Mouse (Mus musculus) hindbrain, embryonic 14.5 days (tissue): ENCODE results near the gene Clybl. TPM values are rescaled to one million over a fixed set of nuclear protein-coding genes. Genes with fewer than 3 reads are reported as not detected.

ENCODE experiments used
- ATAC-seq: fragments of 200-750 bp; cut with Nextera tagmentation; 2 replicates; pipeline ENCODE4 v1.8.0; 2017; ENCODE audit warnings: moderate number of reproducible peaks, mild to moderate bottlenecking, moderate TSS enrichment, moderate library complexity; ENCODE audit not compliant: low FRiP score
- DNase-seq: peaks from one replicate; pipeline ENCODE4 v3.0.0-alpha.2; 2015; ENCODE audit warnings: low spot score
- H3K27ac ChIP-seq: fragments of 300-500 bp; sonication (generic); 2 replicates; pipeline ENCODE4 v1.5.1; 2014; ENCODE audit warnings: mild to moderate bottlenecking, moderate library complexity
- H3K27me3 ChIP-seq: fragments of 300-500 bp; sonication (generic); 2 replicates; pipeline ENCODE4 v1.6.1; 2014; ENCODE audit warnings: mild to moderate bottlenecking, low read length, mixed read lengths; ENCODE audit not compliant: control insufficient read depth, insufficient read depth
- H3K36me3 ChIP-seq: fragments of 300-500 bp; sonication (generic); replicated peaks from 2 replicates; pipeline ENCODE4 v1.6.1; 2014; ENCODE audit not compliant: control insufficient read depth, insufficient read depth
- H3K4me1 ChIP-seq: fragments of 300-500 bp; sonication (generic); replicated peaks from 2 replicates; pipeline ENCODE4 v1.6.1; 2014; ENCODE audit warnings: antibody characterized with exemption, low read length, mixed read lengths; ENCODE audit not compliant: control insufficient read depth, insufficient read depth
- H3K4me2 ChIP-seq: fragments of 300-500 bp; sonication (generic); replicated peaks from 2 replicates; pipeline ENCODE4 v1.6.1; 2014; ENCODE audit warnings: mild to moderate bottlenecking, moderate library complexity
- H3K4me3 ChIP-seq: fragments of 300-500 bp; sonication (generic); replicated peaks from 2 replicates; pipeline ENCODE4 v1.5.1; 2014; ENCODE audit warnings: mild to moderate bottlenecking, low read length
- H3K9ac ChIP-seq: fragments of 300-500 bp; sonication (generic); 2 replicates; pipeline ENCODE4 v1.6.1; 2014
- H3K9me3 ChIP-seq: fragments of 300-500 bp; sonication (generic); 2 replicates; pipeline ENCODE4 v1.6.1; 2016; ENCODE audit warnings: low read length; ENCODE audit not compliant: control insufficient read depth
- WGBS: fragments of 180-500 bp; shearing (Covaris S2); extraction: QIAGEN DNeasy Blood & Tissue Kit; methylation state at CpG from one replicate; pipeline ENCODE4 v1.1.7; 2014; 5-methylcytosine and 5-hydroxymethylcytosine counted together
- polyA plus RNA-seq: library from polyadenylated mRNA; unstranded; fragments of >200 nt; fragmentation: Nextera tagmentation; extraction: Ambion mirVana; gene quantifications from 2 replicates; pipeline ENCODE4 v1.2.1, GENCODE M21; 2014

The Clybl gene
- 13.1 and 16.3 TPM in 2 replicates for polyA plus RNA-seq

- Histone ChIP-seq H3K36me3 (no peaks in the 10 kb centered on the region), H3K4me1 (no peaks in the 10 kb centered on the region), H3K27ac (no peak within 1 kb of the TSS), H3K9me3 (no peaks in the 10 kb centered on the region), H3K4me3 (peak within 1 kb of the TSS; percentile 50), H3K4me2 (peak within 1 kb of the TSS; percentile 60), H3K9ac (peak within 1 kb of the TSS; percentile 60), H3K27me3 (no peaks in the 10 kb centered on the region)
- WGBS = 3% methylated on average over 44 of the region's 45 CpGs
- peak; percentile 84 for DNase-seq
- peak; percentile 96 for ATAC-seq
These were observed at the start of gene Clybl for GRCm38 (mm10) chr14:122181078-122181814. Gene Clybl (plus strand): TSS chr14:122181704.

GRCm38 (mm10) chr14:122136368-122136928, 45.1 kb upstream of the Clybl start:
- no peak overlapping the region for H3K9ac ChIP-seq
- H3K27ac ChIP-seq = no peak overlapping the region
- H3K36me3 ChIP-seq = peaks cover 47% of the 10 kb centered on the region
- no peaks in the 10 kb centered on the region for H3K4me1 ChIP-seq
- no peak overlapping the region for H3K4me3 ChIP-seq
- H3K4me2 ChIP-seq = no peak overlapping the region
- WGBS = 87% methylated on average over 3 of the region's 3 CpGs
- H3K9me3 ChIP-seq = no peaks in the 10 kb centered on the region
- ATAC-seq (no peak), DNase-seq (no peak)
- no peaks in the 10 kb centered on the region for H3K27me3 ChIP-seq

- ATAC-seq = no peak
- H3K36me3 ChIP-seq = peaks cover 52% of the 10 kb centered on the region
- no peaks in the 10 kb centered on the region for H3K4me1 ChIP-seq
- H3K27me3 ChIP-seq = no peaks in the 10 kb centered on the region
- H3K9me3 ChIP-seq = no peaks in the 10 kb centered on the region
- WGBS = 92% methylated on average over 7 of the region's 7 CpGs
- H3K4me2 ChIP-seq = no peak overlapping the region
- no peak overlapping the region for H3K27ac ChIP-seq
- H3K9ac ChIP-seq = no peak overlapping the region
- no peak for DNase-seq
- no peak overlapping the region for H3K4me3 ChIP-seq
These were observed 44.3 kb upstream of the Clybl start for GRCm38 (mm10) chr14:122137234-122137633.

GRCm38 (mm10) chr14:122140126-122140525, 41.4 kb upstream of the Clybl start:
- DNase-seq = no peak
- no peak overlapping the region for H3K9ac ChIP-seq
- no peaks in the 10 kb centered on the region for H3K4me1 ChIP-seq
- H3K36me3 ChIP-seq = peaks cover 70% of the 10 kb centered on the region
- H3K9me3 ChIP-seq = no peaks in the 10 kb centered on the region
- no peak overlapping the region for H3K27ac ChIP-seq
- no peak overlapping the region for H3K4me2 ChIP-seq
- H3K27me3 ChIP-seq = no peaks in the 10 kb centered on the region
- no peak for ATAC-seq
- H3K4me3 ChIP-seq = no peak overlapping the region
- 41% methylated on average over 1 of the region's 1 CpGs for WGBS

GRCm38 (mm10) chr14:122143585-122144269, 37.8 kb upstream of the Clybl start:
- H3K9me3 ChIP-seq = no peaks in the 10 kb centered on the region
- ATAC-seq = no peak
- H3K27me3 ChIP-seq = no peaks in the 10 kb centered on the region
- peaks cover 93% of the 10 kb centered on the region for H3K36me3 ChIP-seq
- H3K4me3 ChIP-seq = no peak overlapping the region
- 94% methylated on average over 4 of the region's 4 CpGs for WGBS
- no peak for DNase-seq
- no peak overlapping the region for H3K27ac ChIP-seq
- H3K9ac ChIP-seq = no peak overlapping the region
- H3K4me2 ChIP-seq = no peak overlapping the region
- no peaks in the 10 kb centered on the region for H3K4me1 ChIP-seq

- WGBS = 74% methylated on average over 1 of the region's 1 CpGs
- no peaks in the 10 kb centered on the region for H3K4me1 ChIP-seq
- no peak overlapping the region for H3K9ac ChIP-seq
- H3K4me2 ChIP-seq = no peak overlapping the region
- no peaks in the 10 kb centered on the region for H3K27me3 ChIP-seq
- DNase-seq (no peak), ATAC-seq (no peak)
- no peaks in the 10 kb centered on the region for H3K9me3 ChIP-seq
- no peak overlapping the region for H3K4me3 ChIP-seq
- no peak overlapping the region for H3K27ac ChIP-seq
- H3K36me3 ChIP-seq = peaks cover 92% of the 10 kb centered on the region
These were observed 36.1 kb upstream of the Clybl start for GRCm38 (mm10) chr14:122145374-122145773.

- DNase-seq (no peak), ATAC-seq (no peak; the same call in 1 of the 2 replicates)
- no peak overlapping the region for H3K27ac ChIP-seq
- WGBS = 42% methylated on average over 5 of the region's 5 CpGs
- H3K9me3 ChIP-seq = no peaks in the 10 kb centered on the region
- no peak overlapping the region for H3K4me3 ChIP-seq
- peaks cover 87% of the 10 kb centered on the region for H3K36me3 ChIP-seq
- no peaks in the 10 kb centered on the region for H3K4me1 ChIP-seq
- no peaks in the 10 kb centered on the region for H3K27me3 ChIP-seq
- H3K4me2 ChIP-seq = no peak overlapping the region
- no peak overlapping the region for H3K9ac ChIP-seq
These were observed 30.9 kb upstream of the Clybl start for GRCm38 (mm10) chr14:122150616-122151015.

GRCm38 (mm10) chr14:122157738-122158137, 23.8 kb upstream of the Clybl start:
- H3K27me3 ChIP-seq = no peaks in the 10 kb centered on the region
- peaks cover 67% of the 10 kb centered on the region for H3K36me3 ChIP-seq
- DNase-seq (no peak), ATAC-seq (no peak)
- H3K9me3 ChIP-seq = no peaks in the 10 kb centered on the region
- no peak overlapping the region for H3K9ac ChIP-seq
- 91% methylated on average over 7 of the region's 7 CpGs for WGBS
- H3K27ac ChIP-seq = no peak overlapping the region
- H3K4me2 ChIP-seq = no peak overlapping the region
- H3K4me3 ChIP-seq = no peak overlapping the region
- H3K4me1 ChIP-seq = no peaks in the 10 kb centered on the region

- H3K9me3 ChIP-seq = 0 out of 2 replicates have a peak, but pooled peaks cover 4% of the 10 kb centered on the region
- H3K4me2 ChIP-seq = no peak overlapping the region
- H3K9ac ChIP-seq = no peak overlapping the region
- ATAC-seq (no peak), DNase-seq (no peak)
- 89% methylated on average over 1 of the region's 1 CpGs for WGBS
- H3K27ac ChIP-seq = no peak overlapping the region
- no peaks in the 10 kb centered on the region for H3K27me3 ChIP-seq
- H3K36me3 ChIP-seq = peaks cover 40% of the 10 kb centered on the region
- H3K4me1 ChIP-seq = no peaks in the 10 kb centered on the region
- no peak overlapping the region for H3K4me3 ChIP-seq
These were observed 20.6 kb upstream of the Clybl start for GRCm38 (mm10) chr14:122160916-122161315.
